Comparison of ENCODE assay signal across 20 mouse cellular contexts in the genomic region with DNA sequence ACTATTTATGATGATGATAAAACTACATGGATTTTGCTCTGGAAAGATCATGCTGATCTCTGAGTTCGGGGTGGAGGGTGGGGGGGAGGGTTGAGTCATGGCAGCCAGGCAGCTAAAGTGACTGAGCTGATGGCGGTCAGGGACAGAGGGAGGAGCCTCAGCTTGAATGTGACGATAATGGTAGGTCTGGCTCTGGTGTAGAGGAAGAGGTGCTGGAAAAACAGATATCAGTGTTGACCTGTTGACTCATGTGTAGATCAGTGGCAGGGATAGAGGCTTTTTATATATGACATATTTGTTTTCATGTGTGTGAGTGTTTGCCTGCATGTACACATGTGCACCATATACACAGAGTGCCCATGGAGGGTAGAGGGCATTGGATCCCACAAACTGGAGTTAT. TPM values are rescaled to one million over a fixed set of nuclear protein-coding genes. Genes with fewer than 3 reads are reported as not detected.
DNase-seq lines count a peak whose midpoint lies in the region; ATAC-seq and TF ChIP-seq lines count a peak whose summit lies in the region.
"Had no signal": no experiment of that assay in that cellular context is flagged by ENCODE, and none has a peak within 500 bp of the region (broad histone marks: within the 10 kb centered on the region; RNA-seq: fewer than 3 reads in every experiment).

No protein-coding gene starts in this region.

- H3K9ac ChIP-seq in heart, embryonic 11.5 days (ENCODE audit: low read depth, low read length): no peak overlapping the region
- no peak overlapping the region for H3K9ac ChIP-seq in intestine, postnatal 0 days (ENCODE audit: low read depth, low read length)
- no peak overlapping the region for H3K9ac ChIP-seq in hindbrain, embryonic 11.5 days (ENCODE audit: low read depth, low read length)
- H3K9ac ChIP-seq: hindbrain, embryonic 14.5 days; stomach, embryonic 15.5 days had no signal

- no peaks in the 10 kb centered on the region for H3K27me3 ChIP-seq in heart, embryonic 10.5 days (ENCODE audit: insufficient read depth, poor library complexity, severe bottlenecking)
- no peaks in the 10 kb centered on the region for H3K27me3 ChIP-seq in heart, embryonic 11.5 days (ENCODE audit: control insufficient read depth, insufficient read depth, low read length)
- H3K27me3 ChIP-seq in intestine, postnatal 0 days (replicated peaks; ENCODE audit: control insufficient read depth, insufficient read depth, low read length): no peaks in the 10 kb centered on the region
- no peaks in the 10 kb centered on the region for H3K27me3 ChIP-seq in hindbrain, embryonic 11.5 days (ENCODE audit: control insufficient read depth, insufficient read depth, low read length)
- H3K27me3 ChIP-seq: CH12.LX; stomach, embryonic 15.5 days had no signal

- no peak overlapping the region for H3K4me2 ChIP-seq in heart, embryonic 11.5 days
- H3K4me2 ChIP-seq in intestine, postnatal 0 days (replicated peaks; ENCODE audit: low read depth): no peak overlapping the region
- H3K4me2 ChIP-seq in hindbrain, embryonic 11.5 days (replicated peaks; ENCODE audit: low read depth, low read length): no peak overlapping the region
- H3K4me2 ChIP-seq: hindbrain, embryonic 14.5 days; stomach, embryonic 15.5 days had no signal

- no peak for DNase-seq in heart, embryonic 10.5 days (ENCODE audit: low spot score)
- peak; percentile 53 for DNase-seq in adrenal gland, postnatal 14 days
- DNase-seq in spleen, adult 12 weeks (ENCODE audit: low spot score): no peak
- no peak for DNase-seq in hindbrain, embryonic 11.5 days (ENCODE audit: low spot score)
- no peak for DNase-seq in kidney, postnatal 36 days
- DNase-seq: cerebellum, adult 9-10 months; gastrocnemius, postnatal 14 days; heart, postnatal 14 days; kidney, adult 11 months; kidney, postnatal 14 days; lung, adult 2 months; lung, postnatal 36 days; right cerebral cortex, postnatal 14 days had no signal

- H3K27ac ChIP-seq in heart, embryonic 10.5 days: peak overlapping the region; percentile 36; the same call in 1 of the 2 replicates
- H3K27ac ChIP-seq in heart, embryonic 11.5 days (ENCODE audit: low read depth, low read length): no peak overlapping the region
- H3K27ac ChIP-seq in intestine, postnatal 0 days (ENCODE audit: low read depth, low read length): no peak overlapping the region; the same call in 1 of the 2 replicates
- H3K27ac ChIP-seq in hindbrain, embryonic 11.5 days (ENCODE audit: low read depth, low read length): no peak overlapping the region
- H3K27ac ChIP-seq: hindbrain, embryonic 14.5 days; stomach, embryonic 15.5 days had no signal

- no peak overlapping the region for H3K4me3 ChIP-seq in heart, embryonic 10.5 days
- no peak overlapping the region for H3K4me3 ChIP-seq in heart, embryonic 11.5 days (ENCODE audit: low read depth, low read length)
- no peak overlapping the region for H3K4me3 ChIP-seq in intestine, postnatal 0 days (ENCODE audit: low read depth, low read length)
- no peak overlapping the region for H3K4me3 ChIP-seq in hindbrain, embryonic 11.5 days (ENCODE audit: low read depth, low read length)
- H3K4me3 ChIP-seq: stomach, embryonic 15.5 days had no signal

- H3K36me3 ChIP-seq in heart, embryonic 10.5 days: no peaks in the 10 kb centered on the region
- H3K36me3 ChIP-seq in heart, embryonic 11.5 days (ENCODE audit: control insufficient read depth, insufficient read depth, low read length): no peaks in the 10 kb centered on the region
- no peaks in the 10 kb centered on the region for H3K36me3 ChIP-seq in intestine, postnatal 0 days (ENCODE audit: control insufficient read depth, insufficient read depth)
- no peaks in the 10 kb centered on the region for H3K36me3 ChIP-seq in hindbrain, embryonic 11.5 days (ENCODE audit: control insufficient read depth, insufficient read depth, low read length)
- H3K36me3 ChIP-seq: stomach, embryonic 15.5 days had no signal

- no peaks in the 10 kb centered on the region for H3K9me3 ChIP-seq in heart, embryonic 10.5 days
- H3K9me3 ChIP-seq in heart, embryonic 11.5 days (replicated peaks; ENCODE audit: control insufficient read depth, low read length): no peaks in the 10 kb centered on the region
- no peaks in the 10 kb centered on the region for H3K9me3 ChIP-seq in intestine, postnatal 0 days (ENCODE audit: control insufficient read depth)
- H3K9me3 ChIP-seq in hindbrain, embryonic 11.5 days (ENCODE audit: control insufficient read depth, low read length): no peaks in the 10 kb centered on the region
- H3K9me3 ChIP-seq: stomach, embryonic 15.5 days had no signal

- H3K4me1 ChIP-seq in heart, embryonic 10.5 days: peaks cover 10% of the 10 kb centered on the region
- H3K4me1 ChIP-seq in heart, embryonic 11.5 days (ENCODE audit: control insufficient read depth, insufficient read depth, low read length): peaks cover 9% of the 10 kb centered on the region; the same call in 1 of the 2 replicates
- H3K4me1 ChIP-seq in intestine, postnatal 0 days (replicated peaks; ENCODE audit: control insufficient read depth, insufficient read depth, low read length): no peaks in the 10 kb centered on the region
- no peaks in the 10 kb centered on the region for H3K4me1 ChIP-seq in hindbrain, embryonic 11.5 days (replicated peaks; ENCODE audit: control insufficient read depth, insufficient read depth, low read length)
- H3K4me1 ChIP-seq: stomach, embryonic 15.5 days had no signal

- 35% methylated on average over 3 of the region's 3 CpGs for WGBS in heart, embryonic 10.5 days
- 29% methylated on average over 3 of the region's 3 CpGs for WGBS in heart, embryonic 11.5 days (ENCODE audit: insufficient replicate concordance)
- 41% methylated on average over 3 of the region's 3 CpGs for WGBS in intestine, postnatal 0 days
- WGBS in hindbrain, embryonic 11.5 days: 56% methylated on average over 3 of the region's 3 CpGs

- ATAC-seq in heart, embryonic 11.5 days (replicated peaks; ENCODE audit: insufficient number of reproducible peaks, low FRiP score, low TSS enrichment): no peak; the same call in 1 of the 2 replicates
- ATAC-seq in intestine, postnatal 0 days: 0 out of 2 replicates have a peak, but pooled peaks have one; percentile 25
- peak; percentile 57 for ATAC-seq in megakaryocyte-erythroid progenitor cell, adult 5-6 weeks (replicated peaks; ENCODE audit: low FRiP score, low TSS enrichment, poor library complexity, severe bottlenecking)
- ATAC-seq in hindbrain, embryonic 11.5 days (ENCODE audit: low FRiP score): no peak
- ATAC-seq: forebrain, embryonic 14.5 days had no signal

- no peak for TF ChIP-seq CTCF in intestine, postnatal 0 days (IDR thresholded peaks at IDR 0.05; ENCODE audit: low read depth)

RNA-seq across cellular contexts. Expression of a gene that starts 3.9 kb away (rescaled TPM):
- 13.1 and 17.8 TPM in 2 replicates for polyA plus RNA-seq in heart, embryonic 10.5 days (2016; fragmentation: Nextera tagmentation; extraction: Ambion mirVana)
- 12.0 and 13.8 TPM in 2 replicates for polyA plus RNA-seq in heart, embryonic 11.5 days (2014; fragmentation: Nextera tagmentation; extraction: Ambion mirVana)
- 42.8 and 43.5 TPM in 2 replicates for total RNA-seq in adrenal gland, postnatal 14 days (2021)
- 15.3 and 18.4 TPM in 2 replicates for polyA plus RNA-seq in intestine, postnatal 0 days (2015; fragmentation: Nextera tagmentation; extraction: Ambion mirVana)
- total RNA-seq in megakaryocyte-erythroid progenitor cell, adult 5-6 weeks (2014; fragmentation: Nextera tagmentation): 29.8 and 38.0 TPM in 2 replicates
- total RNA-seq in megakaryocyte-erythroid progenitor cell, adult 5-6 weeks (2017): 36.1 and 36.3 TPM in 2 replicates
- 12.1 and 13.0 TPM in 2 replicates for polyA plus RNA-seq in hindbrain, embryonic 11.5 days (2014; fragmentation: Nextera tagmentation; extraction: Ambion mirVana)

Comparison
In these comparisons a context has a peak if more than half of its experiments do, and no peak if none do; other contexts are left out.
1. ATAC-seq: peak in intestine, postnatal 0 days (single experiment) and megakaryocyte-erythroid progenitor cell, adult 5-6 weeks (single experiment); none in heart, embryonic 11.5 days (single experiment) and hindbrain, embryonic 11.5 days (single experiment).